Mouse (Mus musculus) hindbrain, embryonic 14.5 days (tissue): ENCODE measurements around the gene Cdc42se1. TPM values are rescaled to one million over a fixed set of nuclear protein-coding genes. Genes with fewer than 3 reads are reported as not detected.

Experiments used
- ATAC-seq: fragments of 200-750 bp; cut with Nextera tagmentation; 2 replicates; pipeline ENCODE4 v1.8.0; 2017; ENCODE audit warnings: moderate number of reproducible peaks, mild to moderate bottlenecking, moderate TSS enrichment, moderate library complexity; ENCODE audit not compliant: low FRiP score
- DNase-seq: peaks from one replicate; pipeline ENCODE4 v3.0.0-alpha.2; 2015; ENCODE audit warnings: low spot score
- H3K27ac ChIP-seq: fragments of 300-500 bp; sonication (generic); 2 replicates; pipeline ENCODE4 v1.5.1; 2014; ENCODE audit warnings: mild to moderate bottlenecking, moderate library complexity
- H3K27me3 ChIP-seq: fragments of 300-500 bp; sonication (generic); 2 replicates; pipeline ENCODE4 v1.6.1; 2014; ENCODE audit warnings: mild to moderate bottlenecking, low read length, mixed read lengths; ENCODE audit not compliant: control insufficient read depth, insufficient read depth
- H3K36me3 ChIP-seq: fragments of 300-500 bp; sonication (generic); replicated peaks from 2 replicates; pipeline ENCODE4 v1.6.1; 2014; ENCODE audit not compliant: control insufficient read depth, insufficient read depth
- H3K4me1 ChIP-seq: fragments of 300-500 bp; sonication (generic); replicated peaks from 2 replicates; pipeline ENCODE4 v1.6.1; 2014; ENCODE audit warnings: antibody characterized with exemption, low read length, mixed read lengths; ENCODE audit not compliant: control insufficient read depth, insufficient read depth
- H3K4me2 ChIP-seq: fragments of 300-500 bp; sonication (generic); replicated peaks from 2 replicates; pipeline ENCODE4 v1.6.1; 2014; ENCODE audit warnings: mild to moderate bottlenecking, moderate library complexity
- H3K4me3 ChIP-seq: fragments of 300-500 bp; sonication (generic); replicated peaks from 2 replicates; pipeline ENCODE4 v1.5.1; 2014; ENCODE audit warnings: mild to moderate bottlenecking, low read length
- H3K9ac ChIP-seq: fragments of 300-500 bp; sonication (generic); 2 replicates; pipeline ENCODE4 v1.6.1; 2014
- H3K9me3 ChIP-seq: fragments of 300-500 bp; sonication (generic); 2 replicates; pipeline ENCODE4 v1.6.1; 2016; ENCODE audit warnings: low read length; ENCODE audit not compliant: control insufficient read depth
- WGBS: fragments of 180-500 bp; shearing (Covaris S2); extraction: QIAGEN DNeasy Blood & Tissue Kit; methylation state at CpG from one replicate; pipeline ENCODE4 v1.1.7; 2014; 5-methylcytosine and 5-hydroxymethylcytosine counted together
- polyA plus RNA-seq: library from polyadenylated mRNA; unstranded; fragments of >200 nt; fragmentation: Nextera tagmentation; extraction: Ambion mirVana; gene quantifications from 2 replicates; pipeline ENCODE4 v1.2.1, GENCODE M21; 2014

Gene Cdc42se1
- polyA plus RNA-seq, 1 experiment from 2014 or later = 65.0 TPM

GRCm38 (mm10) chr3:95280747-95281146 lies 52.2 kb downstream of the Cdc42se1 start:
- H3K4me1 ChIP-seq = peaks cover 31% of the 10 kb centered on the region
- H3K27me3 ChIP-seq = no peaks in the 10 kb centered on the region
- H3K4me3 ChIP-seq = peak overlapping the region; percentile 72
- ATAC-seq = no peak
- H3K9me3 ChIP-seq = no peaks in the 10 kb centered on the region
- peak; percentile 55 for DNase-seq
- peak overlapping the region; percentile 87 for H3K9ac ChIP-seq
- peak overlapping the region; percentile 88 for H3K27ac ChIP-seq
- H3K36me3 ChIP-seq = no peaks in the 10 kb centered on the region
- WGBS = 29% methylated on average over 8 of the region's 8 CpGs
- peak overlapping the region; percentile 80 for H3K4me2 ChIP-seq

GRCm38 (mm10) chr3:95281216-95282126 lies 52.9 kb downstream of the Cdc42se1 start, which contains the start of the genes Mindy1 and Prune1:
Mindy1 (plus strand) TSS chr3:95281345.
Prune1 (minus strand) TSS chr3:95282076.
- H3K4me1 ChIP-seq = peaks cover 31% of the 10 kb centered on the region
- peak within 1 kb of the TSS; percentile 80 for H3K4me2 ChIP-seq
- peak within 1 kb of the TSS; percentile 72 for H3K4me3 ChIP-seq
- WGBS = under 1% methylated on average over 53 of the region's 53 CpGs
- peak; percentile 97 for DNase-seq
- H3K27me3 ChIP-seq = no peaks in the 10 kb centered on the region
- peak within 1 kb of the TSS; percentile 87 for H3K9ac ChIP-seq
- peak within 1 kb of the TSS; percentile 88 for H3K27ac ChIP-seq
- no peaks in the 10 kb centered on the region for H3K9me3 ChIP-seq
- ATAC-seq = peak; percentile 91
- H3K36me3 ChIP-seq = no peaks in the 10 kb centered on the region

DNA sequence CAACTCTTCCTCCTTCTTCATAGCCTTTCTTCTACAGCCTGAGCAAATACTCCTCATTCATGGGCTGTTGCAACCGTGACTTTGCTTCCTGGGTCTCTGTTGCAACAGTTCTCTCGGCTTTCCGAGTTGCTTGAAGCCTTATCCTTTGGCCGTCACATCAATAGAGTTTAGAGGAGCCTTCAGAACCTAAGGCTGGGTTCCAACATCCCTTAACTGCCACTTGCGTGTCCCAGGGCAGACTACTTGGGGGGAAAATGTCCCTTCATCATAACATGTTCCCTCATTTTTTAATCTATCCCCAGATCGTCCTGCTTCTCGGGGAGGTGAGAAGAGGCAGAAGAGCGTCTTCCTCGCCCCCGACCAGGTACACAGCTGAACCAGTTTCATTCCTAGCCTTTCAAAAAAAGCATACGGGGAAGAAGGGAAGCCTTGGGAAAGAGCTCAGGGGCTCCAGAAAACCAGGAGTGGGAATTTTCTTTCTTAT lies 53.9 kb downstream of the Cdc42se1 start:
- Histone ChIP-seq H3K9ac (peak overlapping the region; percentile 82), H3K4me1 (peaks cover 31% of the 10 kb centered on the region), H3K27ac (peak overlapping the region; percentile 88), H3K27me3 (no peaks in the 10 kb centered on the region), H3K4me3 (peak overlapping the region; percentile 72), H3K9me3 (no peaks in the 10 kb centered on the region), H3K4me2 (peak overlapping the region; percentile 80), H3K36me3 (no peaks in the 10 kb centered on the region)
- under 1% methylated on average over 11 of the region's 11 CpGs for WGBS
- ATAC-seq = no peak
- peak; percentile 48 for DNase-seq

DNA sequence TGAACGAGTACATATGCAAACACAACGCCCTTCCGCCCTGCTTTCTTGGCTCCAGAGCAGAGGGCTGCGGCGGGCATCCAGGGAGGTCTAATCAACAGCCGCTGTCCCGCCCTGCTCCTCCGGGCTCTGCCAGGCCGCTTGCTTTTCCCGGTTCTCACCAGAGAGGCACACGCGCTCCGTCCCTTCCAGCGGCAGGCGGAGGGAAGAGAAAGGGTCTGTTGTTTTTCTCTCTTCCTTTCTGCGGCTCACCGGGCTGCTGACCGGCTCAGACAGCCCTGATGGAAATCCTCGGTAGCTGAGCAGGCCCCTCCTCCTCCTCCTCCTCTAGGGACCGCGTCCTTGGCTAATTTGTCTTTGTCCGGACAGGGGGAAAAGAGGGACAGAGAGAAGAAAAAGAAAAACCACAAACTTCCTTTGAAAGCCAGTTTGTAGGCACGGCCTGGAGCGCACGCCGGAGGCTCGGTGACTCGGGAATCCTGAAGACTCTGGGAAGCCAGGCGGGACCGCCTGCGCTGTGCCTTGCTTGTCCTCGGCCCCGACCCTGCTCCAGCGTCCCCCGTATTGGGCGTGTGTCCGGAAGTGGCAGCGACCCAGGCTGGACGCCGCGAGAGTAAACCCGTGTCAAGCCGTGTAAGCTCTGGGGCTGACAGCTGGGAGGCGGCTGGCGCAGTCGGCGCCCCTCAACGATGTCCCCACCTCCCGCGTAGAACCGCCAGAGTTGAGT lies 54.5 kb downstream of the Cdc42se1 start:
- H3K9me3 ChIP-seq = no peaks in the 10 kb centered on the region
- peak overlapping the region; percentile 88 for H3K27ac ChIP-seq
- DNase-seq = peak; percentile 79
- H3K4me3 ChIP-seq = peak overlapping the region; percentile 72
- peaks cover 31% of the 10 kb centered on the region for H3K4me1 ChIP-seq
- under 1% methylated on average over 49 of the region's 51 CpGs for WGBS
- ATAC-seq = peak; percentile 70
- H3K27me3 ChIP-seq = no peaks in the 10 kb centered on the region
- H3K9ac ChIP-seq = peak overlapping the region; percentile 82
- H3K36me3 ChIP-seq = peaks cover 6% of the 10 kb centered on the region
- H3K4me2 ChIP-seq = peak overlapping the region; percentile 80

DNA sequence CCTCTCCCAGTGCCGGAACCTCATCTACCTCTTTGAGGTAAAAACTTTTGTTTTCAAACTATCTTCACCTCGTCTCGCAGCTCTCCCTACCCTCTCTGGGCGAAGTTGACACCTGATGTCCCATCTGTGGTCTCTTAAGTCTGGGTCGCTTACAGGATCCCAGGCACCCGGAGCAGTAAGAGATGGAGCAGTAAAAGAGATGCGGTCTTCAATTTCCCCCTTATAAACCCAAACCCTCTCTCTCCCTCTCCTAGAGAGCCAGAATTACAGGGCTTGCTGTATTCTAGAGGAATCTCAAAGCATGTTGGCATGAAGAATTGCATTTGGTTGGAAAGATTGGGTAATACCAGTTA lies 55.0 kb downstream of the Cdc42se1 start:
- H3K27ac ChIP-seq = peak overlapping the region; percentile 88
- DNase-seq = no peak
- no peak for ATAC-seq
- H3K4me3 ChIP-seq = peak overlapping the region; percentile 72
- 3% methylated on average over 7 of the region's 7 CpGs for WGBS
- no peaks in the 10 kb centered on the region for H3K9me3 ChIP-seq
- peaks cover 31% of the 10 kb centered on the region for H3K4me1 ChIP-seq
- peaks cover 11% of the 10 kb centered on the region for H3K36me3 ChIP-seq
- peak overlapping the region; percentile 82 for H3K9ac ChIP-seq
- peak overlapping the region; percentile 80 for H3K4me2 ChIP-seq
- H3K27me3 ChIP-seq = no peaks in the 10 kb centered on the region

DNA sequence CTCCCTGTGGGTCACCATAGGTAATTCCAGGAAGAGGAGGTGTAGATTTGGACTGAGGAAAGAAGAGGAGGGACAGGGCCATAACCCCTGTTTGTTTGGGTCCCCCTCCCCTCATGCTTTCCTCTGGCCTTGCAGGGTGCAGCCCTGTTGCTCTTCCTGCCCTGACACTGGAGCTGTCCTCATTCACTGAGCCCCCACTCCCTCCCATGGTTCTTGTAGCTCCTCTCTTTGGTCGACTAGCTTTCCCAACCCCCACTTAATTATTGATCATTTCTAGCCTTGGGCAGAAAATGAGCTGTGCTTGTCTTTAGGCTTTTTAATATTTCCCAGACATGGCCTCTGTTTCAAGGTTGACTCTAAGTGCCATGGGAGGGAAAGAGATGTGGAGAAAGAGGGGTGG lies 55.5 kb downstream of the Cdc42se1 start:
- Histone ChIP-seq H3K27me3 (no peaks in the 10 kb centered on the region), H3K36me3 (peaks cover 14% of the 10 kb centered on the region), H3K9ac (peak overlapping the region; percentile 82), H3K4me3 (peak overlapping the region; percentile 72), H3K27ac (no peak overlapping the region), H3K4me1 (peaks cover 31% of the 10 kb centered on the region), H3K9me3 (no peaks in the 10 kb centered on the region), H3K4me2 (peak overlapping the region; percentile 80)
- ATAC-seq (no peak), DNase-seq (no peak)
- WGBS = 22% methylated on average over 1 of the region's 1 CpGs

DNA sequence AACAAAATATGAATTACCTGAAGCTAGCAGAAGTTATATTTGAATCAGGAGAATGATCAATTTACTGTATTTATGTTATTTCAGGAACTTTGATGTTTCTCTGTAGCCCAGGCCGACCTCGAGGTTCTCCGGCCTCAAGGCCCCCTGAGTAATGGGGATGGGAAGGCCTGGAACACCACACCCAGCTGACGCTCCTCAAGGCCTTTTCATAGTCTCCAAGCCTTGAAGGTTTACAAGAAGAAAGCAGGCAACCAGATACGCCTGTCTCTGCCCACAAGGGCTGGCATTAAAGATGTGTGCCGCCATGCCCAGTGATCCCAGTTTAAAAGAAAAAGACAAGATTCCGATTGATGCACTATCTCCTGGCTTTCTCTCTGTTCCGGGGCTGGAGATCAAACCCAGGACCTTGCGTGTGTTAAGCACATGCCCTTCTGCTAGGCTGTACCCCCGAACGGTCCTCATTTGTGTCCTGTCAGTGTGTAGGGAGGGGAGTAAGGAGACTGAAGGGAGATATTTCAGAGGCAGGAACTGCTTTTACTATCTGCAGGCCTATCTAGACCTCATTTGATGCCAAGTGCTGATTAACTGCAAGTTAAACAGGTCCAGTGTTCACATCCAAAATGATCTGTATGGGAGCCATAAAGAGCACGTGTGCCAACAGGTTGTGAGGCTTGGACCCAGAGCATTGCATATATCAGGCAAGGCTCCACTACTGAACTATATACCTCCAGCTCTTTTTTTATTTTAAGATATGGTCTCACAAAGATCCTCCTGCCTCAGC lies 56.2 kb downstream of the Cdc42se1 start:
- peak overlapping the region; percentile 72 for H3K4me3 ChIP-seq

GRCm38 (mm10) chr3:95285390-95285789 lies 56.9 kb downstream of the Cdc42se1 start:
- H3K36me3 ChIP-seq = peaks cover 20% of the 10 kb centered on the region
- no peak overlapping the region for H3K4me3 ChIP-seq
- H3K27me3 ChIP-seq = no peaks in the 10 kb centered on the region
- peaks cover 31% of the 10 kb centered on the region for H3K4me1 ChIP-seq
- H3K9me3 ChIP-seq = no peaks in the 10 kb centered on the region
- H3K27ac ChIP-seq = no peak overlapping the region
- H3K9ac ChIP-seq = no peak overlapping the region
- ATAC-seq = no peak
- no peak for DNase-seq
- H3K4me2 ChIP-seq = no peak overlapping the region
- 94% methylated on average over 5 of the region's 5 CpGs for WGBS

More for the DNA sequence above, 56.2 kb downstream of the Cdc42se1 start:
- Histone ChIP-seq H3K27ac (no peak overlapping the region), H3K4me2 (peak overlapping the region; percentile 80), H3K27me3 (no peaks in the 10 kb centered on the region), H3K4me1 (peaks cover 31% of the 10 kb centered on the region), H3K36me3 (peaks cover 20% of the 10 kb centered on the region), H3K9ac (peak overlapping the region; percentile 82), H3K9me3 (no peaks in the 10 kb centered on the region)
- ATAC-seq (no peak), DNase-seq (no peak)
- WGBS = 90% methylated on average over 12 of the region's 12 CpGs
